Mouse (Mus musculus) spleen, adult 18-20 months (tissue): ENCODE measurements around the gene Akap11.
A peak's percentile ranks its signal among the peaks of the same experiment; 100 is the strongest.
"Not testable (repeated sequence)": the region's sequence is repeated elsewhere in the genome, so short reads cannot be mapped to it uniquely, and the experiment has no call there.

Experiments used
- DNase-seq, 2 experiments: peaks; one replicate each; pipeline ENCODE4 v3.0.0; 2022; ENCODE audit warnings: mixed read lengths in 2 of 2

Akap11 gene

DNA sequence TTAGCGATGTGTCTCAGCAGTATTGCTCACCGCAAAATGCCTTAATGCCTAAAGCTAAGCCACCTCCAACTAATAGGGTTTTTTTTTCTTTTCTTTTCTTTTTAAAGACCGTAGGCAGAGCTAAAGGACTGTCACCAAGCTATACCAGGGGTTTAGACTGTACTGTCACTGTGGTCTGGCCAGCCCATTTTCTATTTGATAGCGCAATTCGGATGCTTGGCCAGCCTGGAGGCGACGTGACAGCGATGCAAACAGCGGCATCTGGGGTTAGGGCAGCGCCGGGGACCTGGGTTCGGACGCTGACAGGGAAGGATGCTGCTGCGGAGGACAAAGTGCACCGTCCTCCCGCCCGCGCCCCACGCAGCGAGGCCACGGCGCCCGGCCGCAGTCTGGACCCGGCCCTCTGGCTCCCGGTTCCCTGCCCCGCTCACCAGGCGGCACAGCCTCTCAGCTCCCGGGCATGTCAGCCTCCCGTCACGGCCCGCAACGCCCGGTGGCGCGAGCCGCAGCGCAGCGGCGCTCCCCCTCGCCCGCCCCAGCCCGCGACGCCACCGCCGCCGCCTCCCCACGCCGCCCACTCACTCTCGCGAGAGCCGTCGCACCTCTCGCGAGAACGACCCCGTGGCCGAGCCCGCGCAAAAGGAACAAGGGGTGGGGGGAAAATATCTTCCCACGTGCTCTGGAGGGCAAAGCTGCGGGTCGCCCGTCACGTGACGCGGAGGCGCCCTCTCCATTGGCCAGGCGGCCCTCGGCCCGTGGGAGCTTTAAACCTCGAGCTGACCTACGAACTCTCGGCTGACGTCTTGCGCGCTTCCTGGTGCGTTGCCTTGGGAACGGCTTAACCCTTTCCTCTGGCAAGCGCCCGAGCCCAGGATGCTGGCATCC, at the start of gene Akap11:
TSS of gene Akap11 (minus strand) at position 528 of the 885 bp plus-strand sequence.
- DNase-seq, result peak; percentile 87 to 92

DNA sequence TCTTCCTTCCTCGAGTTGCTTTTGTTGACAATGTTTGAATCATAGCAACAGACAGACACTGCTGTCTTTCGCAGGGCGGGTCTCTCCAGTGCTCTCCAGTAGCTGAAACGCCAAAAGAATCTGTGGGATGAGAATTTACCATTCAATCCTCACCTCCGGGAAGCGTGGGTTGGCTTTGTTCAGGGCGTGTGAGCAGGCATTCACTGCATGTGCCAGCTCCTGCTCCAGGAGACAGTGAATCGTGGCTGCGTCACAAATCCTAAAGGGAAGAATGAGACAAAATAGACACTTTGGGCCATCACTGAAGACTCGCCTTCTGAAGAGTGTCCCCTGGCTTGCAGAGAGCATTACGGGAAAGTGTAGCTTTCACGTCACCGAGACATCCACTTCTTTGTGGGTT, 47.6 kb upstream of the Akap11 start:
- no peak for DNase-seq

DNA sequence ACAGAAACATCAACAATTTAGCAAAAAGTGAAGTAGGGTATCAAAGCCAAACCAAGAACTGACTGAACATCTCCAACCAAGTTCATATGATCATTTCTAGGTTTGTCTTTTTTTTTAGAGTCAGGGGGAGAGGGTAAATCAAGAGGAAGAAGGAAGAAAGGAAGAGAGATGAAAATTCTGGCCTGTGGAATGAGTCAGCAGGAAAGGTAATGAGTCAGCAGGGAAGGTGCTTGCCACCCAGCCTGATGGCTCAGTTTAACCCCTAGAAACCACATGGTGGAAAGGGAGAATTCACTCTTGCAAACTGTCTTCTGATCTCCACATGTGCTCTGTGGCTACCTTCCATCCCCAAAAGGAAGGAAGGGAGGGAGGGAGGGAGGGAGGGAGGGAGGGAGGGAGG, 46.6 kb upstream of the Akap11 start:
- no peak for DNase-seq

DNA sequence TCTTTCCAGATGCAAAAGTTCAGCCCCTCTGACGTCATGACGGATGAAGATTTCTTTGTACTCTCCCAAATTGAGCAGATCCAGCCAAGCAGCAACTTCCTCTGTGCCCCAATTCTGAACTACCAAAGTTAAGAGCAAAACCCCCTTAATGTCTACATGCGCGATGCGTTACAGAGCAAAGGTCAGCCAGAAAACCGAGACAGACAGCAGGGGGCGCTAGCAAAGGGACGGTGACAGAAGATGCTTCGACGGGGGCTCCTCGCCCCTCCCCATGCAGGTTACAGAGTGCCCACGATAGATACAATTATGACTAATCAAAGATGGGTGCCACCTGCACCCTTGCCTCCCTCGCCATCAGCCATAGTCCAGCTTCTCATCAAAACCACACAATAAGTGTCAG, 39.3 kb upstream of the Akap11 start:
- DNase-seq, result peak in 1 of 2 experiments; percentile 2

DNA sequence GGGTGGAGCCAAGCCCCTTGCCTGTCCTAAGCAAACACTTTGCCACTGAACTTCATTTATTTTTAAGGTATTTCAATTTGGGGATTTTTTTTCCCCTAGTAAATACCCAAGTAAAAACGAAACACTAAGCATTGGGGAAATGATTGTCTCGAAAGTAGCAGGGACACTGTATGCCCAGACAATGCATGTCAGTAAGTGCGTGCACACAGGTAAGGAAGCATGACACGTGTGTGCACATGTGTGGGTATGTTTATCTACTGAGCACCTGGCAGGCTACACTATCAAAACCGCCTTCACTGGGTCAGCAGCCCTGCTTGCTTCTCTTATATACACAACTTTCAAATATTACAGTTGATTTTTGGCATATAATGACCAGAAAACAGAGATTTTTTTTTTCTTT, 31.8 kb upstream of the Akap11 start:
- DNase-seq, result no peak

DNA sequence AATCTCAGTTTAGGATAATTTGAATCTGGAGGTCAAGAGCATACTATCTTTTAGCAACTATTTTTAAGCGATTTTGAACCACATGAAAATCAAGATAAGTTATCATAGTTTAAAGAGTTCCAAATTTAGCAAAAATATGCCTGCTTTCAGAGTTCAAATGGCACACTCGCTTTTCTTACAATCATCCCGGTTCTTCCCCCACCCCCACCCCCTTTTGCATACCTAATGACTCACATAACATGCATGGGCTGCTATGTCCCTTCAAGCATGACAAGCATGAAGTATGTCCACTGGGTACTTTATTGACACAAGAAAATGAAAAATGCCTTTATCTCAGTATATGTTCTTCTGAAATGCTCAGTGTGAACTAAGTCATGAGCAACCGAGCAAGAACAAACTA, 29.8 kb upstream of the Akap11 start:
- no peak for DNase-seq

DNA sequence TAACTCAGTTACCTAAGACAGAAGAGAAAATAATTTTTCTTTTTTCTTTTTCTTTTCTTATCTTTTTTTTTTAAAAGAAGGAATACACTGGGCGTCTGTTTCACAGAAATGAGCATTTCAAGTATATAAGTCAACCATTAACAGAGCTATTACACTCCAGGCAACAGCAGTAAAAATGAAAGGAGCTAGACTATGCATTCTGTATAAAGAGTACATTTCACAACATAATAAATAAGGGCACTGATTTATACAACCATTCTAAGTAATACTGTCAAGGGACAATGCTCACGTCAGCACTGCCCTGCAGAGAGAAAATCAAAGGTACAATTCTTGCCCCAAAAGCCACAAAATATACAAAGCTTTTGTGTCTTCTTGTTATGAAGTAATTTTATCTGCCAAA, 27.7 kb upstream of the Akap11 start:
- no peak for DNase-seq

DNA sequence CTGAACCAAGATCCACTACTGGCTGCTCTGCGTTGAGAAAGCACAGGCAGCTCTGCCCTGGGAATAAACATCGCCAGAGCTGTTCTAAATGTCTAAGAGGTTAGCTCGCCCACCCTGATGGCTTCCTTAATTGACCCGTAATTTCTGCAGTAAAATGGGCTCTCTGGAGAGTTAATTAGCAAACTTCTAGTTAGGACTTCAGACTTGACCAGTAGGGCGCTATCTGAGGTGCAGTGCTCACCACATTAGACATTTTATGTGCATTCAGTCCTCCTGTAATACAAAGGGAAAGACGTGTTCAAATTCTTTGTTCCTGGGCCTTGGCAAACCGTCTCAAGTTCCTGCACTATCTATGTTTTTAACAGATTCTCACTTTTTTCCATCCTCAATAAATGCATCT, 26.6 kb upstream of the Akap11 start:
- DNase-seq, result no peak

DNA sequence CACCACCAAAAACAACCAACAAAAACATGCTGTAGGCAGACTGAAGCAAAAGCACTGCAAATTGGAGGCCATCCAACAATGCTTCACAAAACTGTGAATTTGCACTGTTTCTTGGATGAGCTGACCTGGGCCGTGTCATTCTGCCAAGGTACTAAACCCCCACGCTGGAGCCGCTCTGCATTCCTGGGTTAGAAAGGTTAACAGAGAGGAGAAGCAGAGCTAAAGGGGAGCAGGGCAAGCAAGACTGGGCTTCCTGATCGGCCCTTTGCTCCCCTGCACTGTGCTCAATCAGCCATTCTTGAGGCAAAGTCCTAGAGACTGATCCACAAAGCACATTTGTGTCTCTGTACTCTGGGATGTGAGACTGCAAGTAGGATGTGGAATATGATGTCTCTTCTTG, 25.5 kb upstream of the Akap11 start:
- DNase-seq, result no peak

DNA sequence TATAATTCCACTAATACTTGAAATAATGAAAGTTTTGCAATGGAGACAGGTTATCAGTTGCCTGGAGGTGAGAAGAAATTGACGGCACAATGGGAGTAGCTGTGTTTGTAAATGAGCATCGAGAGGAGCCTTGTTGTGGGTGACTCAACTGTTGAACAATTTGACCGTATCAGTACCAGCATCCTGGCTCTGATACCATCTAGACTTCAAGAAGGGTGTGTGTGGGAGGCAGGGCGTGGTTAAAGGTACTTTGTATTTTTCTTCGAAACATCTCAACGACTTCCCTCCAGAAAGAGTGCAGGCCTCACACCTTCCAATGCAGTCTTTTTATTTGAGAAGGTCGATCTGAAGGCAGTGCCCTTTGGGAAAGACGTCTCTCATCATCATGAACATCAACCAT, 22.4 kb upstream of the Akap11 start:
- no peak for DNase-seq

DNA sequence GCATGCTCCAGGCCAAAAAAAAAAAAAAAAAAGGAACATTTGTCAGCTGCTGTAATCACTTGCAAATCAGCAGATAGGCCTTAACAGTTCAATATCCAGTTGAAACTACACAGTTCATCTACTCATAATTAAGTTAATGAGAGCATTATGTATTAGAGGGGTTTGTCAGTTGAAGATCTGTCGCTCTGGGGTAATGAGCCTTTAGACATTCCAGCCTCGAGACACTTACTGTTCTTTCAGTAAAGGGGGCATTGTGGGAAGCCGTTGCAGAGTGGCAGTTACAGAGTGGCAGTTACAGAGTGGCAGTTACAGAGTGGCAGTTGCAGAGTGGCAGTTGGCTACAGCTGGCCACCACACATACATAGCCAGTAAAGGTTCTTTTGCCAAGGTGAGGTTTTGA, 18.2 kb upstream of the Akap11 start:
- not testable (repeated sequence) for DNase-seq

DNA sequence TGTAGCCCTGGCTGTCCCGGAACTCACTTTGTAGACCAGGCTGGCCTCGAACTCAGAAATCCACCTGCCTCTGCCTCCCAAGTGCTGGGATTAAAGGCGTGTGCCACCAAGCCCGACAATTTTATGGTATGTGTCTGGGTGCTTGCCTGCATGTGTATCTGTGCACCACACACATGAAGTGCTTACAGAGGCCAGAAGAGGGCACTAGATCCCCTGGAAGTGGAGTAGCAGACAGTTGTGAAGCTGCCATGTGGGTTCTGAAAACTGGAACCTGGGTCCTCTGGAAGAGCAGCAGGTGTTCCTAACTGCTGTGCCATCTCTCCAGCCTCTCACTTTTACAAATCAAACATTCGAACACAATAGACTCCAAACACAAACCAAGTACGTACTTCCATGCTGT, 17.1 kb upstream of the Akap11 start:
- no peak for DNase-seq

DNA sequence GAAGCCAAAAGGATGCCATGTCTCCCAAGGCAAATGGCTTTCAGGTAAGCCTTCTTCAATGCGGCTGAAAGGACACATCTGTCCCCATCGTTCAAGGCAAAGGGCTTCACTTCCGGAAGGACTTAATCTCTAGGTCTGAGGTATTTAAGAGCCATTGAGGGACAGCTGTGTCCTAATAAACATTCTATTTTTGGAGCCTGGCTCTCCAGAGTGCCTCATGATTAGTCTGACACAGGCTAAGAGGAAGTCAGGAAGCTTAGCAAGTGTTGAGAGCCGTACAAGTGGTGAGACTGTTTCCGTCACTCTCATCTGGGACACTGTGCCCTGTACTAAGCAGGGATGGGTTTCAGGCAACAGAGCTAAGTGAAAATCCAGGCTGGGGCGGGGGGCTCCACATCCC, 12.2 kb upstream of the Akap11 start:
- no peak for DNase-seq

DNA sequence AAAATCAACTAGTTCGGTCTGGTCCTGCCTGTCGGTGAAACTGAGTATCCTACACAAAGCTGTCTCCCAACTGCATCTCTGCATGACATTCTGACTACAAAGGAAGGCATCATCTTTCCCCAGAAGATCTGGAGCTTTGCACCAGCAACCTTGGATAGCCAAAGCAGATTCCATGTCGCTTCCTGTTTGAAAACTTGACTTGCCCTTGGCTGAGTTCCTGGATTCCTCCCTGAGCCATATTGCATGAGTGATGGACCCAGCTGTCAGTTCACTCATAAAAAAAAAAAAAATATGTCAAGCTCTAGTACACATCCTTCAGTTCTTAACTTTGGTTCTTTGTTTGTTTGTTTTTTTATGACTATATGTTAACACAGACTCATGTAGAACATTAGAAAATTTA, 4.7 kb upstream of the Akap11 start:
- no peak for DNase-seq

DNA sequence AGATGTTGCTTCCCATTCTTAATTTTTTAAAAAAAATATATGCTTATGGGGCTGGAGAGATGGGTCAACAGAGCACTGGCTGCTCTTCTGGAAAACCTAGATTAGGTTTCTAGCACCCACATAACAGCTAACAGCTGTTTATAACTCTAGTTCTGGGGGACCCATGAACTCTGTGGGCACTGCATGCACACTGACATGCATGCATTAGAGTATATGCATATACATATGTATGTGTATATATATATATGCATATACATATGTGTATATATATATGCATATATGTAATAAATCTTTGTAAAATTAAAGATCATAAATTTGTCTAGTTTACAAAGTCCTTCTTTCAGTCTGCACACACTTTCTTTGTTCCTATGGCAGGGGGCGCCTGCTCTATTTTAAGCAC, 3.2 kb upstream of the Akap11 start:
- no peak for DNase-seq

DNA sequence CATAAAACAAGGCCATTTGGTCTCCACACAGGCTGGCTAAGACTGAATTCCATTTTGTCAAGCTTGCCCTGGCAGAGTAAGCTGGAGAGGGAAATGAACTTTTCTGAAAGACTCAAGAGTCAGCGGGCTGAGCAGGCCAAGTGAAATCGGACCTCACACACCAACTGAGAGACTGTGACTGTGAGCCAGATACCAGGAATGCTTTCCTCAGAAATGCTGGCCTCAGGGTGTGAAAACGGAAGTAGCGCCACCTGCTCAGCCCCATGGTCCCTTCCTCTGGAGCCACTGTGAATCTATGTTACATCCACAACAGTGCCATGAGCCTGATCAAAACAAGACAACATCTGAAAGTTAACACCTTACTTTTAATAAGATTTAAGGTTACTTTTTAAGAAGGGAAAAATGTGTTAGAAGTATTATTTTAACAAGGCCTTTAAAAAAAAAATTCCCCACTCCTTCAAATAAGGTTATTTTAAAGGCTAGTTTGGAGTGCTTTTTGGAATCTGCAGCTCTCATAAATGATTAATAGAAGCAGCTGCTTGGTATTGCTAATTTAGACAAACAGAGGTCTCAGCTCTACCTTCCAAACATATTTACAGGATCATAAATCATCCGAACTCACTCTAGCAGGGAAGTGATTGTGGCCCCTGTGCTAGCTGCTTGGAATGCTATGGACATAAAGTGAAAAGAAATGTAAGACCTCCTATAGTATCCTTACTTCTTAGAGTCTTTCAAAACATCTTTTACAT, 2.1 kb upstream of the Akap11 start:
- no peak for DNase-seq

DNA sequence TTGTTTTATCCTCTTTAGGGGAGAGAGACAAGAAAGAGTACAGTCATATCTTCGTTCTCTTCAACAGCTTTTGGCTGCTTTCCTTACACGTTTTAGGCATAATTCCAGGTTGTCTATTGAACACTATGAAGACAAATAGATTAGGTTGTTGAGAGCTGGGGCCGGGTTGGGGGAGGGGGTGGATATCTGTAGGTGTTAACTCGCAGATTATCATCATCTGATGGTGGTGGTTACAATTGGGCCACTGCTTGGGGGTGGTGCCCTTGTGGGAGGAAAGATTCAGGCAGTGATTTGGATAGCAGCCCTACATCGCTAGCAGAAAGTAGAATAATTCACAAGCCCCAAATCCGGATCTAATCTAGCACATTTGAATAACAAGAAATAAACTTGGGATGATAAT, 943 bp upstream of the Akap11 start:
- no peak for DNase-seq

DNA sequence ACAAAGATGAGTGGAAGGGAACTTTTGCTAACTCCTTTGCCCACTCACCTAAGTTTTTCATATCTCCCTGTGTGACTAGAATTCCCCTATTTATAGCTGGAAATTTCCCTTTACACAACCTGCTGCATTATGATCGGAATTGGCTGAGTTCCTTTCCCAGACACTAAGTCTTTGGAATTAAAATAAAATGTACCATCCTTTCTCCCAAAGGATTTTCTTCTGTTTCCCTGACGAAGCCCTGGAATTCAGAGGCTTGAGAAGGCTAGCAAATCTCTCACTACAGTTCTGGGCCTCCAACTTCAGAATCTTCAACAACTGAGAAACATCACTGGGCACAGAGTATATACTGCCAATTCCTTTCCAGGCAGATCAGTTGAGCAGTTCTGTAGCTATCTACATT, 1.2 kb downstream of the Akap11 start:
- no peak for DNase-seq

DNA sequence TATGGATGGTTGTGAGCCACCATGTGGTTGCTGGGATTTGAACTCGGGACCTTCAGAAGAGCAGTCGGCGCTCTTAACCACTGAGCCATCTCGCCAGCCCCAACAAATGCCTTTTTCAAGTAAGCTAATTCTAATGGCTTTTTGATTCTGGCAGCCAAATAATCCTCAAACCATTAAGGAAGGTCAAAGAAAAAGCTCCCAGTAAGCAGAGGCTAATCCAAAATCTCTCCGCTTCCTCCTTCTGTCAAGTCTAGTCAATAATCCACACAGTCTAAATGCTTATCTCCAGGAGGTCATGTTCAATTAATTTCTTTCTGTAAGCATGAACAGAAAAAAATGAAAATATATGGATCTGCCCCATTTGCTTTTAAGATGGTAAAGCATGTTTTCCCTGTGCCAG, 2.0 kb downstream of the Akap11 start:
- DNase-seq, result no peak

DNA sequence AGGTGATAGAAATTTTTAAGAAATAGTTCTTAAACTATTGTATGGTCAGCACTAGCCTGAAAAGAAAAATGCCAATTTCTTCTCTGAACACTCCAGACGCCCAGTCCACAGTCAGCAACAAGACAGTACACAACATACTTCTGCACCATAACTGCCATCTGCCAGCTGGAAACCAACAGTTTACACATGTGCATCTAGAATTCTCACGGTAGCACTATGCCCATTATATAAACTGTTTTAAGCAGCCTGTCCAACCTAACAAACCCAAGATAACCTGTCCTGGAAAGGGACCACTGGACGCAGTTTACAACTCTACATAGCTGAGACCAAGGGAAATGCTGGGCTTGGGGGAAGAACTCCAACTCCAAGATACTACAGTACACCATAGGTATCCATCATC, 2.9 kb downstream of the Akap11 start:
- no peak for DNase-seq

DNA sequence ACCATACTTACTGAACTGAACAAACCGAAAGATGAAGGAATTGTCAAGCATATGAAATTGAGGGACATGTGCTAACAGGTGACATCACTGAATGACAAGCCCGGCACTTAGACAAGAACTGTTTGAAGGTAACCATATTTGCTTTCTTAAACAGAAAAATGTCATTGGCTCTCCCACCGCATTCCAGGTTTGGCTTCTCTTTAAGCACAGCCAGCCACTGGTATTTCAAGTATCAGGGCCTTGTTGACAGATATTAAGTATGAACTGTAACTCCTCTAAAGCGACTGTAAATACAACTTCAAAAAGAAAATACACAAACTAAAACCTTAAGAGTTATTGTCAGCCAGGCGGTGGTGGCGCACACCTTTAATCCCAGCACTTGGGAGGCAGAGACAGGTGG, 4.3 kb downstream of the Akap11 start:
- no peak for DNase-seq

DNA sequence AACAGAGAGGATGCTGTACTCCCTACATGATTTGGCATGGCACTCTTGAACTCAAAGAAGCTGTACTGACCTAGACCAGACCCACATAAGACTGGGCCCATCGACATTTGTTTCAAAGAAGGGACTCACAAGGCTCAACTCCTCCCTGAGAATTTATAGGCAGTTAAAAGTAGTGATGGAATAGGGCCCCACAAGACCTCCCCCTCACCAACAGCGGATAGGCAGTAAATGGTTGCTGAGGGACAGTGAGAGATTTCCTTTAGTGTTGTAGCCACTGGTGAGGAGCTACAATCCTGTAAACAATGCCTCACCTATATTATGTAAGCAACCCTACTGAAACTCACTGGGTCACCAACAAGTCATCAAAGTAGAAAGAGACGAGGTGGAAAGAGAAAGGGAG, 6.4 kb downstream of the Akap11 start:
- DNase-seq, result no peak

DNA sequence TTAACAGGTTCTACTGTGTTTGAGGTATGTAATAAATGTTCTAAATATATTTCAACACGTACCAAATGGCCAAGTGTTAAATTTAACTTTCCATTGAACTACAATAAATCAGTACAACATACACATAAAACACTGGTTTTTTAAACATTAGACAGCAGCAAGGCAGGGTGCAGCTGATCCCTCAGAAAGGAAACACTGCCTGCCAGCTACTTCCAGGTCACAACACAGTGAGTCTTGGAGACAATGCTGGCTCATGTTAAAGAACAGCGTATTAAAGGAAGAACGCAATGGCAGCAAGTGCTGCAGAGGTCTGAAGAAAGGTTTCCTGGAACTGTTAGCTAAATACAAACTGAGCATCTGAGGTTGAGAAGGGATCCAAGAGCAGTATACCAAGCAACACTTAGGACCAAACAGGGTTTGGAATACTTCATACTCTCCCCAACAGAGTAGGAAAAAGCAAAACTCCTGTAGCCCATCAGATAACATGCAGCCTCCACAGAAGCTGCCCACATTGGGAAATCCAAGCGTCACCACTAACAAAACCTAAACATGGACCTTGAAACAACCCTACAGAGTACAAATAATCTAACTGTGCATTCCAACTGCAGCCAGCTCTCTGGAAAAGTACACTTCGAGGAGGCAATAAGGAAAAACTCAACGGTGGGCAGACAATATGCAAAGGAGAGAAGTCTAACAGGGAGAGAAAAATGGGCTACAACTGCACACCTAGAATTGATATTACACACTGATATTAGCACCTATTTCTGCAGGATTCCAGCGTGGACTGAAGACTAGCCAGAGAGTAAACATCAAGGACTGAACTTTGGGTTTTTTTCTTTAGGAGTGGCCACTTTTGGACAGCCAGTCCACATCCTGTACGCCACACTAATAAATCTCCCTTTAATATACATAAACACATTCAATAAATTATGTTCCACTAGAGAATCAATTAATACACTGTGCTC, 7.9 kb downstream of the Akap11 start:
- no peak for DNase-seq
